Mouse (Mus musculus) forebrain, embryonic 15.5 days (tissue): ENCODE data around the gene Carmil1. TPM values are rescaled to one million over a fixed set of nuclear protein-coding genes. Genes with fewer than 3 reads are reported as not detected.

ENCODE experiments used
- ATAC-seq: fragments of 200-750 bp; cut with Nextera tagmentation; replicated peaks from 2 replicates; pipeline ENCODE4 v1.8.0; 2017; ENCODE audit warnings: mild to moderate bottlenecking, moderate TSS enrichment, moderate library complexity
- H3K27ac ChIP-seq: fragments of 300-500 bp; sonication (generic); replicated peaks from 2 replicates; pipeline ENCODE4 v1.5.1; 2015; ENCODE audit warnings: mild to moderate bottlenecking, inconsistent platforms
- H3K27me3 ChIP-seq: fragments of 300-500 bp; sonication (generic); 2 replicates; pipeline ENCODE4 v1.6.1; 2015; ENCODE audit warnings: inconsistent platforms
- H3K36me3 ChIP-seq: fragments of 300-500 bp; sonication (generic); 2 replicates; pipeline ENCODE4 v1.6.1; 2015; ENCODE audit warnings: mild to moderate bottlenecking, inconsistent platforms
- H3K4me1 ChIP-seq: fragments of 300-500 bp; sonication (generic); 2 replicates; pipeline ENCODE4 v1.6.1; 2015; ENCODE audit warnings: inconsistent platforms
- H3K4me2 ChIP-seq: fragments of 300-500 bp; sonication (generic); replicated peaks from 2 replicates; pipeline ENCODE4 v1.6.1; 2015; ENCODE audit warnings: mild to moderate bottlenecking, inconsistent platforms
- H3K4me3 ChIP-seq: fragments of 300-500 bp; sonication (generic); 2 replicates; pipeline ENCODE4 v1.5.1; 2015; ENCODE audit warnings: mild to moderate bottlenecking, inconsistent platforms
- H3K9ac ChIP-seq: fragments of 300-500 bp; sonication (generic); replicated peaks from 2 replicates; pipeline ENCODE4 v1.6.1; 2015; ENCODE audit warnings: mild to moderate bottlenecking, inconsistent platforms
- H3K9me3 ChIP-seq: fragments of 300-500 bp; sonication (generic); 2 replicates; pipeline ENCODE4 v1.6.1; 2016; ENCODE audit warnings: inconsistent platforms
- WGBS: fragments of 180-500 bp; shearing (Covaris S2); methylation state at CpG from one replicate; pipeline ENCODE4 v1.1.7; 2015; ENCODE audit warnings: mixed read lengths; 5-methylcytosine and 5-hydroxymethylcytosine counted together
- polyA plus RNA-seq: library from polyadenylated mRNA; unstranded; fragments of >200 nt; fragmentation: Nextera tagmentation; extraction: Ambion mirVana; gene quantifications from 2 replicates; pipeline ENCODE4 v1.2.1, GENCODE M21; 2015

The Carmil1 gene
- polyA plus RNA-seq, 1 experiment from 2014 or later: 39.6 TPM

DNA sequence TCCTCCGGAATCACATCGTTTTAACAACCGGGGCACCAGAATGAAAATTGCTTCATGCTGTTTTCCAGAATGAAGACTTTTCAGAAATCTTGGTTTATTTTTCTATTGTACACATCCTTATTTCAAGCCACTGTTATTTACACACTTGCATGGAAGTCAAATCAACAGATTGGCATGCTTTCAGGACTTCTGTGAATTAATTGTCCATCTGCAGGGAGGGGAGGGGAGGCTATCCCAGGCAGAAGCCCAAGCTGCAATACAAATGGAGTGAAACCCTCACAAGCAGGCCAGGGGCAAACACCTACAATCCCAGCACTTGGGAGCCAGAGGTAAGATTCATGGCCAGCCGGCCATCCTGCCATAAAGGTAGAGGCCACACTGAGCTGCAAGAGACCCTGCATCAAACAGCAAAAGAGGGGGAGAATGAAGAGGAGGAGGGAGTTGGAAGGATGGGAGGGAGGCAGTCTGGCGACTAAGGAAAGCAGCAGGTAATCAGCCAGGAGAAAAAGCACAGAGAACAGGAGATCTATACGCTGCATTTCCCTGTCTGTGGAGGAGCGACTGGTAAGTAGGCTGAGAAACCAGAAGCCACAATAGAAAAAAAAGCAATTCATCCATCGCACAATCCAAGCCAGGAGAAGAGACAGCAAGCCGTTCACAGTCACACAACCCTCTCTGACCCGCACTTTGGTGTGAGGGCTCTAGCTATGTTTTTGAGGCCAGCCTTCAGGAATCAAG lies 48.7 kb downstream of the Carmil1 start:
- H3K4me3 ChIP-seq: no peak overlapping the region
- H3K9me3 ChIP-seq: no peaks in the 10 kb centered on the region
- H3K27ac ChIP-seq: peak overlapping the region; percentile 50; the same call in 1 of the 2 replicates
- H3K9ac ChIP-seq: no peak overlapping the region
- no peak overlapping the region for H3K4me2 ChIP-seq
- peaks cover 8% of the 10 kb centered on the region for H3K4me1 ChIP-seq
- 71% methylated on average over 10 of the region's 10 CpGs for WGBS
- peak; percentile 43; the same call in 1 of the 2 replicates for ATAC-seq
- H3K36me3 ChIP-seq: no peaks in the 10 kb centered on the region
- no peaks in the 10 kb centered on the region for H3K27me3 ChIP-seq

GRCm38 (mm10) chr13:24231146-24231545 lies 49.4 kb downstream of the Carmil1 start:
- H3K4me3 ChIP-seq: no peak overlapping the region
- H3K9ac ChIP-seq: no peak overlapping the region
- H3K4me2 ChIP-seq: no peak overlapping the region
- no peak overlapping the region for H3K27ac ChIP-seq
- no peak for ATAC-seq
- WGBS: 99% methylated on average over 2 of the region's 2 CpGs
- H3K36me3 ChIP-seq: no peaks in the 10 kb centered on the region
- H3K9me3 ChIP-seq: no peaks in the 10 kb centered on the region
- peaks cover 8% of the 10 kb centered on the region for H3K4me1 ChIP-seq
- H3K27me3 ChIP-seq: no peaks in the 10 kb centered on the region

DNA sequence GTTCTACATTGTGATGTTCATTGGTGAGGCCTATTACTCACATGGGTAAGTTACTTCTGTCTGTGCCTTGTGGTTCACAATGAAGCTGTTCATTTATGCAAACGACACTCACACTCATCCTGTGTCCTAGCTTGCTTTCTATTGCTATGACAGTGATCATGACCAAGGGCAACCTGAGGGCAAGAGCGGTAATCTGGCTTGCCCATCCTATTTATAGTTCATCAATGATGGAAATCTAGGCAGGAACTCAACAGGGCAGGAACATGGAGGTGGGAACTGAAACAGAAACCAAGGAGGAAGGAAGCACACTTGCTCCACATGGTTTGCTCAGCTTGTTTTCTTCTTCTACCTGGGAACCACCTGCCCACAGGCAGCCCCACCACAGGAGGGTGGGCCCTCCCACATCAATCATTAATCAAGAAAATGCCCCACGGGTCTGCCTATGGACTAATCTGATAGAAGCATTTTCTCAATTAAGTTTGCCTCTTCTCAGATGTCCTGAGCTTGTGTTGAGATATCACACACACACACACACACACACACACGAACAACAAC lies 50.0 kb downstream of the Carmil1 start:
- H3K9me3 ChIP-seq: no peaks in the 10 kb centered on the region
- no peak overlapping the region for H3K4me2 ChIP-seq
- no peak overlapping the region for H3K9ac ChIP-seq
- peaks cover 8% of the 10 kb centered on the region for H3K4me1 ChIP-seq
- ATAC-seq: no peak
- no peak overlapping the region for H3K27ac ChIP-seq
- H3K4me3 ChIP-seq: no peak overlapping the region
- H3K36me3 ChIP-seq: no peaks in the 10 kb centered on the region
- 89% methylated on average over 4 of the region's 4 CpGs for WGBS
- no peaks in the 10 kb centered on the region for H3K27me3 ChIP-seq

DNA sequence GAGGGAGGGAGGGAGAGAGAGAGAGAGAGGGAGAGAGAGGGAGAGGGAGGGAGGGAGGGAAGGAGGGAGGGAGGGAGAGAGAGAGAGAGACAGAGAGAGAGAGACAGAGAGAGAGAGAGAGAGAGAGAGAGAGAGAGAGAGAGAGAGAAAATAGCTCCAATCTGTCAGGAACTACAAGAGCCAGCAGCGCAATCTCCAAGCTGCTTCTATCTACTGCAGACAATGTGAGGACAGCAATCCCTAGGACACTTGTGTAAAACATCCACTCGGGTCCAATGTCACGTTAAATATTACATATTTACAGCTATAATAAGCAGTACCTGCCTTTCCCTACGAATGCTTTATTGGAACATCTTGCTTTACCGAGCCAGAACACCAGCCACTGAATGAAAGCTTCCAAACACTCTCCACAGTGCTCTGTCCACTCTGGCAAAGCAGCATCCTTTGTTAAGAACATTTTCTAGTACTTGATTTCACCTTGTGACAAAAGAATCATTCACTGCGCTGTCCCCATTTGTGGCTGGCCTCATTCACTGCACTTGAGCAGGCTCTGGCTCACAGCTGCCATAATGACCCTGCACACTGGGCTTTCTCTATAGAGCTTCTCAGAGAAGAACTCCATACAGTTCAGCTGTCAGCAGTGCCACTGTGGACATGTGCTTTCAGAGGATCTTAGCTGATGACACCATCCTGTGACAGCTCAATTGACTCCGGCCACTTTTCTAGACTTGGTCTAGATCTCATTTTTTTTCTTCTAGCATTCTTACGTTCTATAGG lies 57.0 kb downstream of the Carmil1 start:
- Histone ChIP-seq H3K4me2 (no peak overlapping the region), H3K27ac (no peak overlapping the region), H3K4me3 (no peak overlapping the region), H3K9me3 (no peaks in the 10 kb centered on the region), H3K9ac (no peak overlapping the region), H3K27me3 (no peaks in the 10 kb centered on the region), H3K4me1 (peaks cover 6% of the 10 kb centered on the region; the same call in 1 of the 2 replicates), H3K36me3 (no peaks in the 10 kb centered on the region)
- 69% methylated on average over 8 of the region's 8 CpGs for whole genome bisulfite sequencing
- no peak for ATAC-seq

DNA sequence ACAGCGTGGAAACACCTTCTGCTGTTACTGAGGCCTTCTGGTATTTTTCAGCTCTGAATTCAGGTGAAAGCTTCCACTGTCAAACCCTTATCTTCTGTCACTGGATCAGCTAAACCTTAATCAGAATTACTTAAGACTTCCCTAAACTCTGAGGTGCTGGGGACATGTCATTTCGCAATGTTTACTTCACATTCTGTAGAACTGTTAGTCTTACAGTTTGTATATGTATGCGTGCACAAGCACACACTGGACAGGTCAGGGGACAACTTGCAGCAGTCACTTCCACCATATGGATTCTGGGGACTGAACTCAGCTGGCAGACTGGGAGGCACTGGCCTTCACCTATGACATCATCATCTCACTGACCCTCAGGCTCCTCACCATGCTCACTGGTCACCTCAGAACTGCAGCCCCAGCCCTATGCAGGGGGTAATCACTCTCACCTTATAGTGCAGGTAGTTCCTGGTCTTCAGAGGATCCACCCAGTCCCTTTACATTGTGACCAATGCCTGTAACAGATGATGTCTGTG lies 60.1 kb downstream of the Carmil1 start:
- 90% methylated on average over 3 of the region's 3 CpGs for WGBS
- ATAC-seq: no peak
- Histone ChIP-seq H3K4me2 (no peak overlapping the region), H3K9ac (no peak overlapping the region), H3K36me3 (no peaks in the 10 kb centered on the region), H3K4me3 (no peak overlapping the region), H3K9me3 (no peaks in the 10 kb centered on the region), H3K27ac (no peak overlapping the region), H3K27me3 (no peaks in the 10 kb centered on the region), H3K4me1 (peaks cover 6% of the 10 kb centered on the region; the same call in 1 of the 2 replicates)

- Histone ChIP-seq H3K36me3 (no peaks in the 10 kb centered on the region), H3K4me1 (peaks cover 2% of the 10 kb centered on the region; the same call in 1 of the 2 replicates), H3K9ac (no peak overlapping the region), H3K27me3 (no peaks in the 10 kb centered on the region), H3K4me3 (no peak overlapping the region), H3K27ac (no peak overlapping the region), H3K9me3 (no peaks in the 10 kb centered on the region), H3K4me2 (no peak overlapping the region)
- 81% methylated on average over 2 of the region's 2 CpGs for WGBS
- no peak for ATAC-seq
Observed at GRCm38 (mm10) chr13:24211229-24211628, 69.4 kb downstream of the Carmil1 start.

GRCm38 (mm10) chr13:24206097-24206496 lies 74.5 kb downstream of the Carmil1 start:
- 54% methylated on average over 6 of the region's 6 CpGs for WGBS
- H3K36me3 ChIP-seq: no peaks in the 10 kb centered on the region
- H3K4me2 ChIP-seq: no peak overlapping the region
- no peak for ATAC-seq
- no peaks in the 10 kb centered on the region for H3K9me3 ChIP-seq
- H3K4me1 ChIP-seq: peaks cover 8% of the 10 kb centered on the region
- H3K27me3 ChIP-seq: no peaks in the 10 kb centered on the region
- no peak overlapping the region for H3K4me3 ChIP-seq
- no peak overlapping the region for H3K9ac ChIP-seq
- no peak overlapping the region for H3K27ac ChIP-seq

DNA sequence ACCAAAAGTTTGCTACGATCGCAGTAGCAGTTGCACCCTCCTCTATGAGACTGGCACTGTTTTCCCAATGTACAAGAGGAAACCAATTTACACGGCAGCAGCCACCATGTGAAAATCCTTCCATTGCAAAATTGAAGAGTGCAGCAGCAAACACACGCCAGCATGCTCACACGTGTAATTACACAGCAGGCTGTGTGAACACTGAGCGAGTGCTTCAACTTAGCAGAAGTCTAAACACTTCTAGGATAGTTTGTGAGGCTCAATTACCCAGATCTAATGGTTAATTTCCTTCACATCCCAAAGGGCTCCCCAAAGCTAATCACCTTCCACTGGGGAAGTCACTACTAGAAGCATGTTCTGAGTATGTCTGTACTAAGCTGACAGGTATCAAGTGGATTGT lies 78.3 kb downstream of the Carmil1 start:
- Histone ChIP-seq H3K36me3 (no peaks in the 10 kb centered on the region), H3K27me3 (no peaks in the 10 kb centered on the region), H3K27ac (no peak overlapping the region), H3K4me3 (no peak overlapping the region), H3K9me3 (no peaks in the 10 kb centered on the region), H3K4me1 (peaks cover 22% of the 10 kb centered on the region), H3K9ac (no peak overlapping the region), H3K4me2 (no peak overlapping the region)
- 0 out of 2 replicates have a peak, but pooled peaks have one; percentile 26 for ATAC-seq
- WGBS: 61% methylated on average over 6 of the region's 6 CpGs

- Histone ChIP-seq H3K27ac (0 out of 2 replicates have a peak overlapping the region, but pooled peaks have one; percentile 2), H3K27me3 (no peaks in the 10 kb centered on the region), H3K4me3 (no peak overlapping the region), H3K4me1 (peaks cover 20% of the 10 kb centered on the region), H3K9ac (no peak overlapping the region), H3K9me3 (no peaks in the 10 kb centered on the region), H3K36me3 (no peaks in the 10 kb centered on the region), H3K4me2 (no peak overlapping the region)
- ATAC-seq: no peak
- WGBS: 49% methylated on average over 7 of the region's 7 CpGs
Observed at GRCm38 (mm10) chr13:24199861-24200543, 80.6 kb downstream of the Carmil1 start.

DNA sequence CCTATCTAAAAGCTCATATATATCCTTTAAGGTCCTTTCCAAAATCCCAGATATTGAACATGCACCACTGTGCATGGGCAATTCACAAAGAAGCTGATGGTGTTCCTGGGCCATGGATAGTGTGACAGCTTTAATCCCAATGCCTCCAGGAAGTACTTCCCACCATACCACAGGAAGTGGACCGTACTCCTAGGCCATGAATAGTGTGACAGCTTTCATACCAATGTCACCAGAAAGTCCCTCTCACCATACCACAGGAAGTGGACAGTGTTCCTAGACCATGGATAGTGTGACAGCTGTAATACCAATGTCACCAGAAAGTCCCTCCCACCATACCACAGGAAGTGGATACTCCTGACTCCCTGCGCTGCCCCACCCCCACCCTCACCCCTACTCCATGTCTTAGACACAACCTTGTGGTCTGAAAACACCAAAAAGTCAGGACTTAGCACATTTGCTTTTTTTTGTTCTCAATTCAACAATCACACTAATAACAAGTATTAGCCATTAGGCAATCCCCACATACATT lies 82.1 kb downstream of the Carmil1 start:
- H3K9me3 ChIP-seq: no peaks in the 10 kb centered on the region
- H3K27ac ChIP-seq: no peak overlapping the region
- no peaks in the 10 kb centered on the region for H3K36me3 ChIP-seq
- no peak for ATAC-seq
- no peak overlapping the region for H3K4me2 ChIP-seq
- peaks cover 20% of the 10 kb centered on the region for H3K4me1 ChIP-seq
- H3K27me3 ChIP-seq: no peaks in the 10 kb centered on the region
- H3K4me3 ChIP-seq: no peak overlapping the region
- 88% methylated on average over 2 of the region's 2 CpGs for WGBS
- no peak overlapping the region for H3K9ac ChIP-seq

- Histone ChIP-seq H3K4me2 (no peak overlapping the region), H3K27me3 (no peaks in the 10 kb centered on the region), H3K4me3 (no peak overlapping the region), H3K4me1 (peaks cover 14% of the 10 kb centered on the region), H3K9ac (no peak overlapping the region), H3K9me3 (no peaks in the 10 kb centered on the region), H3K27ac (no peak overlapping the region), H3K36me3 (no peaks in the 10 kb centered on the region)
- 92% methylated on average over 3 of the region's 3 CpGs for WGBS
- no peak for ATAC-seq
Observed at GRCm38 (mm10) chr13:24195371-24195770, 85.2 kb downstream of the Carmil1 start.
